Mouse (Mus musculus) regulatory T cell (primary cell): ENCODE data around the gene Eloa.

Source experiments
- in situ Hi-C: fragments of 300-600 bp; cut with MboI, MseI; formaldehyde crosslinking; loops from one replicate; pipeline ENCODE4 v1.15.1; 2025; ENCODE audit warnings: high pct_unique_total_duplicates

Gene Eloa

GRCm38 (mm10) chr4:135958354-135958753 is 63.2 kb downstream of the Eloa start:
- in situ Hi-C loops = no loop called here

GRCm38 (mm10) chr4:135955886-135956285 is 65.7 kb downstream of the Eloa start:
- in situ Hi-C loops = no loop called here

GRCm38 (mm10) chr4:135954241-135954640 is 67.3 kb downstream of the Eloa start:
- in situ Hi-C loops = no loop called here
